Mouse (Mus musculus) fat pad, adult 2 months (tissue): ENCODE results near the gene Srcap.
A peak's percentile ranks its signal among the peaks of the same experiment; 100 is the strongest.

Experiments used
- DNase-seq: peaks from one replicate; pipeline ENCODE4 v3.0.0-alpha.2; 2011; ENCODE audit warnings: low read depth, low spot score; ENCODE audit errors: extremely low read depth

Srcap gene

GRCm38 (mm10) chr7:127572895-127573471 lies 61.2 kb downstream of the Srcap start, which contains the start of gene Phkg2:
Phkg2 (plus strand) TSS chr7:127573340.
- DNase-seq: peak; percentile 97

DNA sequence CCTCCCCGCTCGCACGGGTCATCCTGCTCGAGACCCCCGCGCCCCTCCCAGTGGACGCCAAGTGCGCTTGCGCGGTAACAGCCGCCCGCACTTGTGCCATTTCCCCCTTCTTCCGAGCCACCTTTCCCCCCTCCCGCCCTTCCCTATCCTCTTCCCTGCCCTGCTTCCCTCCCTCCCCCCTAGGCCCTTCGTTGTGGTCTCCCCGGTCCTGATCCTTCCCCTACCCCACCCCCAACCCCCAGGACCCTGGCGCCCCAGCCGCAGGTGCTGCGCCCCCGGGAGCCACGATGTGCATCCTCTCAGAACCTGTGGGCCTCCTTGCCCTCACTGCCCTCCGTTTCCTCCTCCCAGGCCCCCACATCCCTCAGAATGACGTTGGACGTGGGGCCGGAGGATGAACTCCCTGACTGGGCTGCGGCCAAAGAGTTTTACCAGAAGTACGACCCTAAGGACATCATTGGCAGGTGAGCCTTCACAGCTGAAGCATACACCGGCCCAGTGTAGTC lies 61.8 kb downstream of the Srcap start:
- DNase-seq: no peak

GRCm38 (mm10) chr7:127574115-127574514 lies 62.3 kb downstream of the Srcap start:
- DNase-seq: no peak

DNA sequence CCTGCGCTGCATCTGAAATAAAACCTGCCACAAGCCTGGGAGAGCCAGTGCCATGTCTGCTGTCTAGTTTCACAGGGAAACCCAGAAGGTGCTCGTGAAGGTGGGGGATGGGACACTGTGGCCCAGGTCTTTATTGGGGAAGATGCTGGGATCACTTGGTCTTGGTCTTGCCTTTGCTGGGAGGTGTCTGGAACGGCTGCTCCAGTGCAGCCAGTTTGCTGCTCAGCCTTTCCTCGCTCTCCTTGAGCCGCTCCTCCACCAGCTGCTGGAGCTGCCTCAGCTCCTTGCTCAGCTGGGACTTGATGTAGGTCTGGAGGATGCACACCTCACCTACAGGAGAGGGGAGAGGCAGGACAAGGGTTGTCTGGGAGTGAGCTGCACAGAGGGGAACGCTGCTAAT lies 71.5 kb downstream of the Srcap start:
- DNase-seq: no peak

DNA sequence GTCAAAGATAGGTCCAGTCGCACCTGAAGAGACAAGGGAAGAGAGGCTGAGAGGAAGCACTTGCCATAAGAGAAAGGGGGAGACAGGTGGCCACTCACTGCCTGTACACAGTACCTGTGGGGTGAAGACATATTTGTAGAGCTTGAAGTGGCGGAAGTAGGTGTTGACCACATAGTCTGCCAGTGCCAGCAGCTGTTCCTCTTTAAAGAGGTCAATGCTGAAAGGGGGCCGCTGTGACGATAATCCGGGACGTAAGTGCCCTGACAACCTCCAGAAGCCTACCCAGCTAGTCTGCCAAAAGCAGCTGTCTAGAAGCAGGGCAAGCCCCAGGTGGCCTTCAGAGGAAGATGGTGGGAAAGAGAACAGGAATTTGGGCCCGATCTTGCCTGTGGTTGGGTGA lies 73.2 kb downstream of the Srcap start:
- no peak for DNase-seq

DNA sequence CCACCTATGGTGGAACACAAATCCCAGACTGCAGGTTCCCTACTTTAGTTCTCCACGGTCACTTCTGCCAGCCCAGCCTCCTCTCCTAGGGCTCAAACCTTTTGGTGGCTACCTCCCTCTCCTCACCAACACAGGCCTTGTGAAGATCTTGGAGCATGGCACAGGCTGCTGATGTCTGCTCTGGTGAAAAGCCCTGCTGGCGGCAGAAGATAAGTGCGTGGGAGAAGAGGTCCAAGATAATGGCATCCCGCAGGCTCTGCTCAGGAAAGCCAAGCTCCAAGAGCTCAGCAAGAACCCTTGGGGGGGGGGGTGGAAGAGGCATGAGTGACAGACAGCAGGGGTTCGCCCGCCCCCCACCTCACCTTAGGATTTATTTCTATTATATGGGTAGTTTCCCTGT lies 74.4 kb downstream of the Srcap start:
- no peak for DNase-seq

- no peak for DNase-seq
These were observed 75.4 kb downstream of the Srcap start for GRCm38 (mm10) chr7:127587196-127587595.

- DNase-seq: peak; percentile 87
These were observed 76.5 kb downstream of the Srcap start, which contains the start of the genes Ccdc189 and Rnf40 for GRCm38 (mm10) chr7:127588011-127588871. Ccdc189 (minus strand) TSS chr7:127588595. Rnf40 (plus strand) TSS chr7:127588767.

- no peak for DNase-seq
These were observed 77.1 kb downstream of the Srcap start for GRCm38 (mm10) chr7:127588901-127589300.

DNA sequence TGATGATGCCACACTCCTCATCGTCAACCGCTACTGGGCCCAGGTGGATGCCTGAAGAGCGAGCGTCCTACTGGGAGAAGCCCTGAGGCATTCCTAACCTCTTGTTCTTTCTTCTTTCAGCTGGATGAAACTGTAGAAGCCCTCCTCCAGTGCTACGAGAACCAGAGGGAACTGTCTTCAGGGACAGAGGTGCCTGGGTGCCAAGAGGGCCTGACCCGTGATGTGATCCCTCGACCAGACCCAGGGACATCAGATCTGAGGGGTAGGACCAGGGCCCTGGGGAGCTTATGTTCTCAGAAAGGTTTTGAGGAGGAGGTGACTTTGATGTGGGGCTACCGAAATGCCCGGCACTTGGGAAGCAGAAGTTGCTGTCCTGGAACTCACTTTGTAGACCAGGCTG lies 77.9 kb downstream of the Srcap start:
- DNase-seq: no peak

DNA sequence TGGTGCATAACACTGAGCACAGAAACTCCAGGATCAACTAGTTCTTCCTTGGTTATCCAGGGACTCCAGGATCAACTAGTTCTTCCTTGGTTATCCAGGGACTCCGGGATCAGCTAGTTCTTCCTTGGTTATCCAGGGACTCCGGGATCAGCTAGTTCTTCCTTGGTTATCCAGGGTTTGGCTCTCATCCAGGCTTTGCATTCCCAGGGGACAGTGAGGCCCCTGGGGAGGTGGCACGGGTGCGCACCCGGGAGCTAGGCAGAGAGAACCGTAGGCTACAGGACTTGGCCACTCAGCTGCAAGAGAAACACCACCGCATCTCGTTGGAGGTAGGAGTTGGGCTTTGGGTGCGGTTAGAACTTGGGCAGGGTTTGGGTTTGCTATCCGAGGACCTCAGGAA lies 79.3 kb downstream of the Srcap start:
- DNase-seq: no peak

GRCm38 (mm10) chr7:127592575-127592974 lies 80.8 kb downstream of the Srcap start:
- no peak for DNase-seq

DNA sequence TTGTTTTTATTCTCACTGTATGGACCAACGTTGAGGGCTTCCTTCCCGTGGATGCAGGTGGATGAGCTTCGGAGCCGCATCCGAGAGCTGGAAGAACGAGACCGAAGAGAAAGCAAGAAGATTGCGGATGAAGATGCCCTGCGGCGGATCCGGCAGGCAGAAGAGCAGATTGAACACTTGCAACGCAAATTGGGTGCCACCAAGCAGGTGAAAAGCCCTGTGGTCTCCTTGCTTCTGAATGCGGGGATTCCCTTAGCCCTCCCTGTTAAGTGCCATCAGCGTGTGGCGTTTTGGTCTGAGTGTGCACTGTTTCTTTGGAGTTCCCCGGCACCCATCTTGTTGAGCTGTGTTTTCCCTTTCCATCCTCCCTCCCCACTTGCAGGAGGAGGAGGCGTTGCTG lies 85.0 kb downstream of the Srcap start:
- DNase-seq: no peak

- no peak for DNase-seq
These were observed 88.8 kb downstream of the Srcap start for GRCm38 (mm10) chr7:127600612-127601011.

- DNase-seq: no peak
These were observed 90.0 kb downstream of the Srcap start for GRCm38 (mm10) chr7:127601735-127602134.

GRCm38 (mm10) chr7:127602903-127603302 lies 91.1 kb downstream of the Srcap start:
- no peak for DNase-seq

DNA sequence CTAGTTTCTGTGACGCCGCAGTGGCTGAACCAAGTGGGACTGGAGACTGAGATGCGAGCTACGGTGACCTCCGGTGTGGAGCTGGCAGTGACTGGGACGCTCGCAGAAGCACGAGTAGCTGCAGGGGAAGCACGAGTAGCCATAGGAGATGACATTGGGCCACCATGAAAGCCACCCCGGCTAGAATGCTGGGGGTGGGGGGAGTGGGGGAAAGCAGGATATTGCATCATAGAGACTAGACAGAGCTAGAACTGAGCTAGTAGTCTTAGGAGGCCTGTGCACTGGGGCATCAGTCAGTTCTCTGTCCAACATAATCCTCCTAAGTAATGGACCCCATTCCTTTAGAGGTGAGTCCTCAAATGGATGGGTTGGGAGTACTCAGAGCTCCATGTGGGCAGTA lies 92.5 kb downstream of the Srcap start:
- DNase-seq: no peak

DNA sequence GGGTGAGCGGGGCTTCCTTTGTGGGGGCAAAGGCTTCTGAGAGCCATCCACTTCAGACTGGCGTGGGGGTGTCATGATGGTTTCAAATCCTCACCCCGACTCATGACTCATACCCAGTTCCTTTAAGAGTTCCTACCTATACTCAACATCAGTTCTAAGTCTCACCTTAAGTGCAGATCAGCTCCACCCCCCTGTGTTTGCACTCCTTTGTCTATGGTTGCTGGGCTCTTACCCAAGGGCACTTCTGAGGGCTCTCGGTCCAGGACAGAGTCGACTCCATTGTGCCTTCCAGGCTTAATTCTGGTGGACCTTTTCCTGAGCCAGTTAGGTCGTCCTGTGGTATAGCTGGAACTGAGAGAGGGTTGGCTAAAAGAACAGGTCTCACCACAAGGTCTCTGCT lies 95.4 kb downstream of the Srcap start:
- DNase-seq: no peak
